Mouse (Mus musculus) common myeloid progenitor, adult 5-6 weeks (primary cell): ENCODE data around the gene Ift122. TPM values are rescaled to one million over a fixed set of nuclear protein-coding genes. Genes with fewer than 3 reads are reported as not detected.

Experiments used
- ATAC-seq: replicated peaks from 2 replicates; pipeline ENCODE4 v1.8.0; 2016; ENCODE audit warnings: low read depth, mild to moderate bottlenecking, moderate TSS enrichment, inconsistent platforms; ENCODE audit not compliant: poor library complexity, severe bottlenecking
- total RNA-seq: library from RNA; stranded (forward); fragments of 200-1000, 187-1606 nt; gene quantifications from 2 replicates; pipeline ENCODE4 v1.2.3, GENCODE M21; 2017

Gene Ift122
- total RNA-seq, 1 experiment from 2014 or later = 6.2 TPM

GRCm38 (mm10) chr6:115954506-115955074 lies 101.3 kb downstream of the Ift122 start:
- ATAC-seq = no peak

- ATAC-seq = no peak
Observed at GRCm38 (mm10) chr6:115955169-115955568, 101.9 kb downstream of the Ift122 start.

- ATAC-seq = no peak
Observed at GRCm38 (mm10) chr6:115955664-115956063, 102.4 kb downstream of the Ift122 start.

- ATAC-seq = 0 out of 2 replicates have a peak, but pooled peaks have one; percentile 1
Observed at GRCm38 (mm10) chr6:115956418-115956921, 103.2 kb downstream of the Ift122 start.

GRCm38 (mm10) chr6:115956922-115957601 lies 103.8 kb downstream of the Ift122 start:
- peak; percentile 48 for ATAC-seq

GRCm38 (mm10) chr6:115957681-115958080 lies 104.4 kb downstream of the Ift122 start:
- no peak for ATAC-seq

- no peak for ATAC-seq
Observed at GRCm38 (mm10) chr6:115958445-115958844, 105.2 kb downstream of the Ift122 start.

- no peak for ATAC-seq
Observed at GRCm38 (mm10) chr6:115959151-115959691, 106.0 kb downstream of the Ift122 start.

GRCm38 (mm10) chr6:115960322-115960721 lies 107.1 kb downstream of the Ift122 start:
- no peak for ATAC-seq

- no peak for ATAC-seq
Observed at GRCm38 (mm10) chr6:115961743-115962142, 108.5 kb downstream of the Ift122 start.

- ATAC-seq = no peak
Observed at GRCm38 (mm10) chr6:115962439-115963085, 109.3 kb downstream of the Ift122 start.

- ATAC-seq = no peak
Observed at GRCm38 (mm10) chr6:115963656-115964055, 110.4 kb downstream of the Ift122 start.

- ATAC-seq = no peak
Observed at GRCm38 (mm10) chr6:115966227-115966966, 113.1 kb downstream of the Ift122 start.

- no peak for ATAC-seq
Observed at GRCm38 (mm10) chr6:115967291-115967880, 114.1 kb downstream of the Ift122 start.

- no peak for ATAC-seq
Observed at GRCm38 (mm10) chr6:115968086-115968485, 114.8 kb downstream of the Ift122 start.

- ATAC-seq = 0 out of 2 replicates have a peak, but pooled peaks have one; percentile 17
Observed at GRCm38 (mm10) chr6:115968700-115969099, 115.4 kb downstream of the Ift122 start.

- no peak for ATAC-seq
Observed at GRCm38 (mm10) chr6:115969103-115969502, 115.8 kb downstream of the Ift122 start.

- ATAC-seq = peak; percentile 39
Observed at GRCm38 (mm10) chr6:115969952-115970351, 116.7 kb downstream of the Ift122 start.

GRCm38 (mm10) chr6:115971273-115972060 lies 118.2 kb downstream of the Ift122 start:
- ATAC-seq = 0 out of 2 replicates have a peak, but pooled peaks have one; percentile 7
